Mouse (Mus musculus) liver, adult 2 months (tissue): ENCODE measurements at regions not wholly inside any gene's neighbourhood (a gene's known extent, or its start where the extent isn't known, plus 50 kb on each side); places are given as distances from the start of the nearest gene placed in this dataset.

Experiments used
- CTCF ChIP-seq: fragments of 200-500 bp; IDR thresholded peaks from 2 replicates; pipeline ENCODE4 v1.5.1; 2011; ENCODE audit warnings: low read depth, low read length, control low read depth
- POLR2A ChIP-seq: fragments of 200-500 bp; IDR thresholded peaks from 2 replicates; pipeline ENCODE4 v1.6.1; 2011; ENCODE audit warnings: low read length, control low read depth; ENCODE audit not compliant: insufficient read depth; ENCODE audit errors: extremely low read depth

DNA sequence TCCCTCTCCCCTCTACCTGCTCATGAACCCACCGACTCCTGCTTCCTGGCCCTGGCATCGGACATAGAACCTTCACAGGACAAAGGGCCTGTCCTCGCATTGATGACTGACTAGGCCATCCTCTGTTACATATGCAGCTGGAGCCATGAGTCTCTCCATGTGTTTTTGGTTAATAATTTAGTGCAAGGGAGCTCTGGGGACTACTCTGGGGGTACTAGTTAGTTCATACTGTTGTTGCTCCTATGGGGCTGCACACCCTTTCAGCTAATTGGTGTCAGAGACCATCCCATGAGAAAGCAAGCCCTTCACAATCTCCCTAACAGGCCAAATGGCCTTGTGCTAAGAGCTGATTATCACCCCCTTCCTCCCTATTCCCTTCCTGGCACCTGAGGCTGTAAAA is 603.3 kb downstream of the Plxdc2 start:
- TF ChIP-seq CTCF (no peak), POLR2A (no peak)
